In genomic region chr5:150270468-150270867, GRCm38 (mm10) we compare ENCODE assay signal across 30 mouse cellular contexts.
A peak's percentile ranks its signal among the peaks of the same experiment; 100 is the strongest.
DNase-seq lines count a peak whose midpoint lies in the region; ATAC-seq and TF ChIP-seq lines count a peak whose summit lies in the region.
"Had no signal": no experiment of that assay in that cellular context is flagged by ENCODE, and none has a peak within 500 bp of the region (broad histone marks: within the 10 kb centered on the region; RNA-seq: fewer than 3 reads in every experiment).

No protein-coding gene starts in this region.

- WGBS in heart, embryonic 13.5 days: 30% methylated on average over 4 of the region's 4 CpGs
- 48% methylated on average over 4 of the region's 4 CpGs for WGBS in intestine, embryonic 14.5 days
- WGBS in intestine, postnatal 0 days: 46% methylated on average over 4 of the region's 4 CpGs
- 64% methylated on average over 4 of the region's 4 CpGs for WGBS in liver, embryonic 16.5 days (ENCODE audit: insufficient replicate concordance)
- 37% methylated on average over 4 of the region's 4 CpGs for WGBS in stomach, embryonic 16.5 days

- H3K9me3 ChIP-seq in heart, embryonic 13.5 days: peaks cover 5% of the 10 kb centered on the region; the same call in 1 of the 2 replicates
- 0 out of 2 replicates have a peak, but pooled peaks cover 4% of the 10 kb centered on the region for H3K9me3 ChIP-seq in intestine, embryonic 14.5 days (ENCODE audit: control insufficient read depth, low read length)
- H3K9me3 ChIP-seq in intestine, postnatal 0 days (ENCODE audit: control insufficient read depth): 0 out of 2 replicates have a peak, but pooled peaks cover 3% of the 10 kb centered on the region
- H3K9me3 ChIP-seq in liver, embryonic 16.5 days (replicated peaks; ENCODE audit: control insufficient read depth, low read length): no peaks in the 10 kb centered on the region
- H3K9me3 ChIP-seq in stomach, embryonic 16.5 days (replicated peaks; ENCODE audit: control insufficient read depth, low read length): peaks cover 5% of the 10 kb centered on the region; the same call in 1 of the 2 replicates
- H3K9me3 ChIP-seq: embryonic facial prominence, embryonic 12.5 days; forebrain, embryonic 15.5 days; hindbrain, embryonic 13.5 days; neural tube, embryonic 13.5 days had no signal

- no peak for ATAC-seq in heart, embryonic 13.5 days (ENCODE audit: extremely low read depth, insufficient number of reproducible peaks, low FRiP score, low TSS enrichment)
- ATAC-seq in intestine, embryonic 14.5 days (replicated peaks; ENCODE audit: low FRiP score, low TSS enrichment, low read depth): no peak
- ATAC-seq in intestine, postnatal 0 days: no peak
- ATAC-seq in liver, embryonic 16.5 days (ENCODE audit: low read depth): peak; percentile 64
- no peak for ATAC-seq in stomach, embryonic 16.5 days (ENCODE audit: insufficient read depth, low FRiP score)
- ATAC-seq: CD4-positive, CD25-positive, alpha-beta regulatory T cell, adult 4 months; forebrain, embryonic 15.5 days; midbrain, embryonic 13.5 days had no signal

- H3K4me3 ChIP-seq in heart, embryonic 13.5 days: no peak overlapping the region
- H3K4me3 ChIP-seq in intestine, embryonic 14.5 days (ENCODE audit: low read depth, low read length): no peak overlapping the region
- no peak overlapping the region for H3K4me3 ChIP-seq in intestine, postnatal 0 days (ENCODE audit: low read depth, low read length)
- H3K4me3 ChIP-seq in liver, embryonic 16.5 days (ENCODE audit: low read depth, low read length): no peak overlapping the region
- H3K4me3 ChIP-seq in stomach, embryonic 16.5 days (replicated peaks; ENCODE audit: low read length): no peak overlapping the region
- H3K4me3 ChIP-seq: embryonic facial prominence, embryonic 12.5 days; forebrain, embryonic 15.5 days; hindbrain, embryonic 13.5 days; kidney, embryonic 15.5 days; midbrain, embryonic 13.5 days; neural tube, embryonic 13.5 days had no signal

- TF ChIP-seq CTCF in intestine, postnatal 0 days (IDR thresholded peaks at IDR 0.05; ENCODE audit: low read depth): no peak

- no peak for DNase-seq in heart, adult 8-10 months (ENCODE audit: low spot score)
- DNase-seq in intestine, embryonic 14.5 days (ENCODE audit: low spot score): no peak
- no peak for DNase-seq in liver
- DNase-seq: adrenal gland, postnatal 14 days; cerebellum, adult 11 months; cerebellum, adult 9-11 months; embryo, embryonic 11 days; heart, postnatal 14 days; kidney, adult 11 months; kidney, postnatal 25 days; layer of hippocampus, postnatal 36 days; left cerebral cortex, postnatal 4 days; lung, adult 2 months; lung, postnatal 10 days; retina, postnatal 1 day; right cerebral cortex, postnatal 14 days; thymus, adult 2 months; thymus, postnatal 36 days had no signal

- H3K9ac ChIP-seq in heart, embryonic 13.5 days: peak overlapping the region; percentile 50
- no peak overlapping the region for H3K9ac ChIP-seq in intestine, embryonic 14.5 days (ENCODE audit: low read length)
- no peak overlapping the region for H3K9ac ChIP-seq in intestine, postnatal 0 days (ENCODE audit: low read depth, low read length)
- H3K9ac ChIP-seq in liver, embryonic 16.5 days (ENCODE audit: low read depth, low read length): no peak overlapping the region
- no peak overlapping the region for H3K9ac ChIP-seq in stomach, embryonic 16.5 days (ENCODE audit: low read length)
- H3K9ac ChIP-seq: embryonic facial prominence, embryonic 12.5 days; forebrain, embryonic 15.5 days; hindbrain, embryonic 13.5 days; kidney, embryonic 15.5 days; midbrain, embryonic 13.5 days; neural tube, embryonic 13.5 days had no signal

- peaks cover 9% of the 10 kb centered on the region for H3K36me3 ChIP-seq in heart, embryonic 13.5 days
- H3K36me3 ChIP-seq in intestine, embryonic 14.5 days (ENCODE audit: control insufficient read depth, insufficient read depth, low read length): no peaks in the 10 kb centered on the region
- no peaks in the 10 kb centered on the region for H3K36me3 ChIP-seq in intestine, postnatal 0 days (ENCODE audit: control insufficient read depth, insufficient read depth)
- H3K36me3 ChIP-seq in liver, embryonic 16.5 days (ENCODE audit: control insufficient read depth, insufficient read depth): no peaks in the 10 kb centered on the region
- 0 out of 2 replicates have a peak, but pooled peaks cover 3% of the 10 kb centered on the region for H3K36me3 ChIP-seq in stomach, embryonic 16.5 days (ENCODE audit: control insufficient read depth, insufficient read depth, low read length)
- H3K36me3 ChIP-seq: embryonic facial prominence, embryonic 12.5 days; forebrain, embryonic 15.5 days; kidney, embryonic 15.5 days had no signal

- H3K27me3 ChIP-seq in heart, embryonic 13.5 days (replicated peaks): no peaks in the 10 kb centered on the region
- H3K27me3 ChIP-seq in intestine, embryonic 14.5 days (replicated peaks; ENCODE audit: control insufficient read depth, insufficient read depth, low read length): no peaks in the 10 kb centered on the region
- H3K27me3 ChIP-seq in intestine, postnatal 0 days (replicated peaks; ENCODE audit: control insufficient read depth, insufficient read depth, low read length): no peaks in the 10 kb centered on the region
- H3K27me3 ChIP-seq in liver, embryonic 16.5 days (ENCODE audit: control insufficient read depth, insufficient read depth, low read depth, low read length): no peaks in the 10 kb centered on the region
- no peaks in the 10 kb centered on the region for H3K27me3 ChIP-seq in stomach, embryonic 16.5 days (ENCODE audit: control insufficient read depth, insufficient read depth, low read length)
- H3K27me3 ChIP-seq: embryonic facial prominence, embryonic 12.5 days; forebrain, embryonic 15.5 days; hindbrain, embryonic 13.5 days; kidney, embryonic 15.5 days; midbrain, embryonic 13.5 days; neural tube, embryonic 13.5 days had no signal

- H3K4me1 ChIP-seq in heart, embryonic 13.5 days: peaks cover 22% of the 10 kb centered on the region
- 0 out of 2 replicates have a peak, but pooled peaks cover 9% of the 10 kb centered on the region for H3K4me1 ChIP-seq in intestine, embryonic 14.5 days (replicated peaks; ENCODE audit: control insufficient read depth, insufficient read depth, low read length)
- H3K4me1 ChIP-seq in intestine, postnatal 0 days (replicated peaks; ENCODE audit: control insufficient read depth, insufficient read depth, low read length): no peaks in the 10 kb centered on the region
- no peaks in the 10 kb centered on the region for H3K4me1 ChIP-seq in liver, embryonic 16.5 days (ENCODE audit: control insufficient read depth, low read depth, low read length)
- peaks cover 7% of the 10 kb centered on the region; the same call in 1 of the 2 replicates for H3K4me1 ChIP-seq in stomach, embryonic 16.5 days (ENCODE audit: control insufficient read depth, insufficient read depth, low read length)
- H3K4me1 ChIP-seq: embryonic facial prominence, embryonic 12.5 days; forebrain, embryonic 15.5 days had no signal

- H3K4me2 ChIP-seq in heart, embryonic 13.5 days: peak overlapping the region; percentile 11
- 0 out of 2 replicates have a peak overlapping the region, but pooled peaks have one; percentile 8 for H3K4me2 ChIP-seq in intestine, embryonic 14.5 days (ENCODE audit: low read length)
- no peak overlapping the region for H3K4me2 ChIP-seq in intestine, postnatal 0 days (replicated peaks; ENCODE audit: low read depth)
- H3K4me2 ChIP-seq in liver, embryonic 16.5 days (ENCODE audit: low read depth, low read length): no peak overlapping the region
- peak overlapping the region; percentile 10; the same call in 1 of the 2 replicates for H3K4me2 ChIP-seq in stomach, embryonic 16.5 days (ENCODE audit: low read depth, low read length)
- H3K4me2 ChIP-seq: embryonic facial prominence, embryonic 12.5 days; forebrain, embryonic 15.5 days; hindbrain, embryonic 13.5 days; kidney, embryonic 15.5 days; midbrain, embryonic 13.5 days; neural tube, embryonic 13.5 days had no signal

- H3K27ac ChIP-seq in heart, embryonic 13.5 days (replicated peaks): no peak overlapping the region
- no peak overlapping the region for H3K27ac ChIP-seq in intestine, embryonic 14.5 days (ENCODE audit: low read depth)
- H3K27ac ChIP-seq in intestine, postnatal 0 days (ENCODE audit: low read depth, low read length): no peak overlapping the region
- H3K27ac ChIP-seq in liver, embryonic 16.5 days (ENCODE audit: low read length): no peak overlapping the region
- H3K27ac ChIP-seq in stomach, embryonic 16.5 days (ENCODE audit: low read length): 0 out of 2 replicates have a peak overlapping the region, but pooled peaks have one; percentile 18
- H3K27ac ChIP-seq: embryonic facial prominence, embryonic 12.5 days; forebrain, embryonic 15.5 days; hindbrain, embryonic 13.5 days; kidney, embryonic 15.5 days; macrophage; midbrain, embryonic 13.5 days; neural tube, embryonic 13.5 days had no signal

Comparison
In these comparisons a context has a peak if more than half of its experiments do, and no peak if none do; other contexts are left out.
1. H3K4me2 ChIP-seq: peak in heart, embryonic 13.5 days (single experiment), intestine, embryonic 14.5 days (single experiment) and stomach, embryonic 16.5 days (single experiment); none in intestine, postnatal 0 days (single experiment) and liver, embryonic 16.5 days (single experiment).